In genomic region chr2:61593030-61593811, GRCm38 (mm10) we compare ENCODE assay signal across 8 mouse cellular contexts. TPM values are rescaled to one million over a fixed set of nuclear protein-coding genes. Genes with fewer than 3 reads are reported as not detected.
DNase-seq lines count a peak whose midpoint lies in the region; ATAC-seq lines count a peak whose summit lies in the region.

No protein-coding gene starts in this region.

- H3K36me3 ChIP-seq in hindbrain, embryonic 12.5 days = no peaks in the 10 kb centered on the region

- H3K27ac ChIP-seq in hindbrain, embryonic 12.5 days = peak overlapping the region; percentile 76

- H3K4me1 ChIP-seq in hindbrain, embryonic 12.5 days = 0 out of 2 replicates have a peak, but pooled peaks cover 6% of the 10 kb centered on the region

- under 1% methylated on average over 61 of the region's 62 CpGs for WGBS in hindbrain, embryonic 12.5 days

- peak; percentile 96 for ATAC-seq in hindbrain, embryonic 12.5 days (ENCODE audit: low FRiP score)

- peak; percentile 94 for DNase-seq in MN1 (ENCODE audit: low spot score)
- peak; percentile 90 for DNase-seq in cerebellum, adult 9-10 months
- peak; percentile 75 to 87 for DNase-seq in frontal cortex, adult 2 months (ENCODE audit: extremely low spot score in 1 of 2, low spot score in 1 of 2)
- peak; percentile 73 to 83 for DNase-seq in layer of hippocampus, postnatal 14 days (ENCODE audit: low spot score in 2 of 2)
- DNase-seq in lung, postnatal 14 days = peak; percentile 95
- peak; percentile 80 for DNase-seq in retina, adult 2 months (ENCODE audit: low read depth, low spot score)
- DNase-seq in thymus, postnatal 36 days = peak; percentile 96 to 98

- H3K9me3 ChIP-seq in hindbrain, embryonic 12.5 days (replicated peaks) = no peaks in the 10 kb centered on the region

- no peaks in the 10 kb centered on the region for H3K27me3 ChIP-seq in hindbrain, embryonic 12.5 days

- H3K4me2 ChIP-seq in hindbrain, embryonic 12.5 days (replicated peaks) = peak overlapping the region; percentile 85

- peak overlapping the region; percentile 64 for H3K9ac ChIP-seq in hindbrain, embryonic 12.5 days

- H3K4me3 ChIP-seq in hindbrain, embryonic 12.5 days = peak overlapping the region; percentile 55

RNA-seq across cellular contexts. Expression of gene Tank, which starts 14.8 kb away (rescaled TPM):
- 37.3 and 46.1 TPM in 2 replicates for polyA plus RNA-seq in frontal cortex, adult 2 months (2012; rRNA removed)
- polyA plus RNA-seq in hindbrain, embryonic 12.5 days (2016; fragmentation: Nextera tagmentation; extraction: Ambion mirVana) = 26.0 and 28.1 TPM in 2 replicates
- 10 to 100 TPM; 31.8 to 32.6 TPM for total RNA-seq in layer of hippocampus, postnatal 14 days (2021)

Comparison
In these comparisons a context has a peak if more than half of its experiments do, and no peak if none do; other contexts are left out.
1. Peak in every context shown above with its lines: DNase-seq, ATAC-seq, H3K4me3 ChIP-seq and H3K27ac ChIP-seq.